ENCODE assay signal across 22 mouse cellular contexts in the genomic region with DNA sequence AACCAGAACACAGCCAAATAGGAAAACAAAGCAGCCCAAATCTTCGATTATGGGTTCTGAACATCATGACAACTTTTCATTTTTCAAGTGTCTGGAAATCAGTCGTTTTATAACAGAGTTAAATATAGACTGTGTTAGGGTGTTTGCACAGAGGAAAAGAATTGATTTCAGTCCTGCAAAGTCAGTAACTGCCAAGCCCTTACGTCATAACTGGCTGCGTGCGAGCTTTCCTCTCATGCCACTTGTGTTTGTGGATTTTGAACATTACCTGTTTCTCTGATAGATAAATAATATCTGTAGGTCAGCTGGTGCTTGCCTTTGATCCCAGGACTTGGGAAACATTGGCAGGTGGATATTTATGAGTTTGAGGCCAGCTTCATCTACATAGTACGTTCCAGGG. TPM values are rescaled to one million over a fixed set of nuclear protein-coding genes. Genes with fewer than 3 reads are reported as not detected.
A peak's percentile ranks its signal among the peaks of the same experiment; 100 is the strongest.
DNase-seq lines count a peak whose midpoint lies in the region; ATAC-seq and TF ChIP-seq lines count a peak whose summit lies in the region.
"Had no signal": no experiment of that assay in that cellular context is flagged by ENCODE, and none has a peak within 500 bp of the region (broad histone marks: within the 10 kb centered on the region; RNA-seq: fewer than 3 reads in every experiment).

No protein-coding gene starts in this region.

- ATAC-seq in hindbrain, postnatal 0 days, result no peak
- ATAC-seq: forebrain, embryonic 15.5 days; intestine, postnatal 0 days; lung, postnatal 0 days; Patski had no signal

- H3K9me3 ChIP-seq in hindbrain, postnatal 0 days (ENCODE audit: low read length), result no peaks in the 10 kb centered on the region
- H3K9me3 ChIP-seq: embryonic facial prominence, embryonic 10.5 days; forebrain, embryonic 15.5 days; limb, embryonic 12.5 days had no signal

- H3K27me3 ChIP-seq in hindbrain, postnatal 0 days (ENCODE audit: insufficient read depth, low read length), result no peaks in the 10 kb centered on the region
- H3K27me3 ChIP-seq: Patski had no signal

- 54% methylated on average over 6 of the region's 6 CpGs for WGBS in lung, adult 2 months
- WGBS in hindbrain, postnatal 0 days, result 88% methylated on average over 6 of the region's 6 CpGs

- H3K4me3 ChIP-seq in lung, adult 2 months (replicated peaks; ENCODE audit: extremely low read depth, low read depth, low read length), result no peak overlapping the region
- H3K4me3 ChIP-seq in hindbrain, postnatal 0 days (ENCODE audit: low read length), result no peak overlapping the region
- H3K4me3 ChIP-seq: embryonic facial prominence, embryonic 10.5 days; forebrain, embryonic 15.5 days; limb, embryonic 12.5 days; megakaryocyte, embryonic 14.5 days had no signal

- H3K9ac ChIP-seq in hindbrain, postnatal 0 days (replicated peaks; ENCODE audit: low read length), result no peak overlapping the region
- H3K9ac ChIP-seq: forebrain, embryonic 15.5 days; limb, embryonic 12.5 days; liver, embryonic 14.5 days had no signal

- peak; percentile 20 for DNase-seq in gastrocnemius, adult 18-20 months (ENCODE audit: low spot score)
- DNase-seq in gastrocnemius, adult 8-10 months (ENCODE audit: low spot score in 2 of 2), result no peak
- DNase-seq in layer of hippocampus, adult 18-20 months (ENCODE audit: low spot score in 2 of 2), result peak; percentile 22 to 62
- no peak for DNase-seq in layer of hippocampus, adult 9-10 months (ENCODE audit: low spot score)
- peak; percentile 29 for DNase-seq in lung, postnatal 36 days
- DNase-seq in lung, adult 2 months, result no peak
- no peak for DNase-seq in hindbrain, postnatal 0 days (ENCODE audit: low spot score)
- DNase-seq: cerebellum, adult 11-12 months; gastrocnemius, postnatal 36 days; kidney, postnatal 25 days; midbrain, embryonic 14.5 days; right cerebral cortex, postnatal 14 days; spleen, adult 18-20 months had no signal

- H3K36me3 ChIP-seq in hindbrain, postnatal 0 days (ENCODE audit: insufficient read depth, low read length), result no peaks in the 10 kb centered on the region
- H3K36me3 ChIP-seq: embryonic facial prominence, embryonic 10.5 days; forebrain, embryonic 15.5 days; limb, embryonic 12.5 days had no signal

- no peak for TF ChIP-seq POLR2A in lung, adult 2 months (IDR thresholded peaks at IDR 0.05; ENCODE audit: borderline replicate concordance, extremely low read depth, low read depth, low read length)

- no peak for TF ChIP-seq CTCF in lung, adult 2 months (IDR thresholded peaks at IDR 0.05; ENCODE audit: insufficient read depth, low read length)
- TF ChIP-seq CTCF in hindbrain, postnatal 0 days (IDR thresholded peaks at IDR 0.05; ENCODE audit: low read depth), result no peak

- no peak overlapping the region for H3K4me2 ChIP-seq in hindbrain, postnatal 0 days (ENCODE audit: low read depth, low read length)
- H3K4me2 ChIP-seq: forebrain, embryonic 15.5 days; limb, embryonic 12.5 days had no signal

- H3K27ac ChIP-seq in hindbrain, postnatal 0 days, result no peak overlapping the region
- H3K27ac ChIP-seq: embryonic facial prominence, embryonic 10.5 days; forebrain, embryonic 15.5 days; limb, embryonic 12.5 days; liver, embryonic 14.5 days had no signal

- 0 out of 2 replicates have a peak, but pooled peaks cover 4% of the 10 kb centered on the region for H3K4me1 ChIP-seq in lung, adult 2 months (ENCODE audit: control insufficient read depth, insufficient read depth, low read length)
- no peaks in the 10 kb centered on the region for H3K4me1 ChIP-seq in hindbrain, postnatal 0 days (ENCODE audit: insufficient read depth, low read length)
- H3K4me1 ChIP-seq: limb, embryonic 12.5 days had no signal

RNA-seq across cellular contexts. Expression of gene Ppp1r36, which starts 14.1 kb away (rescaled TPM):
- total RNA-seq in gastrocnemius, adult 18-20 months (2021), result under 1 TPM in 1 of 2 experiments, not detected in 1; 0.19 TPM
- total RNA-seq in gastrocnemius, adult 8-10 months (2022), result not detected
- 1 to 10 TPM; 1.5 to 1.9 TPM for total RNA-seq in layer of hippocampus, adult 18-20 months (2021)
- 1.1 and 1.8 TPM in 2 replicates for polyA plus RNA-seq in lung, adult 2 months (2012; rRNA removed)
- total RNA-seq in hindbrain, postnatal 0 days (2014; rRNA removed), result 0.25 and 0.52 TPM in 2 replicates
- 2.7 and 2.8 TPM in 2 replicates for polyA plus RNA-seq in hindbrain, postnatal 0 days (2015; fragmentation: Nextera tagmentation; extraction: Ambion mirVana)
- total RNA-seq: adrenal gland, postnatal 36 days; gastrocnemius, postnatal 36 days had no signal
- polyA plus RNA-seq: Patski had no signal

RNA-seq across cellular contexts. Expression of gene Hspa2, which starts 27.5 kb away (rescaled TPM):
- total RNA-seq in gastrocnemius, adult 18-20 months (2021), result 1 to 10 TPM; 7.1 to 9.7 TPM
- total RNA-seq in gastrocnemius, adult 8-10 months (2022), result 1 to 10 TPM; 4.3 to 7.3 (median 4.8) TPM
- total RNA-seq in layer of hippocampus, adult 18-20 months (2021), result 100 to 1,000 TPM; 122 to 125 TPM
- polyA plus RNA-seq in lung, adult 2 months (2012; rRNA removed), result 16.4 and 24.0 TPM in 2 replicates
- 9.6 and 17.2 TPM in 2 replicates for total RNA-seq in hindbrain, postnatal 0 days (2014; rRNA removed)
- 11.1 and 13.8 TPM in 2 replicates for polyA plus RNA-seq in hindbrain, postnatal 0 days (2015; fragmentation: Nextera tagmentation; extraction: Ambion mirVana)

Comparison
In these comparisons a context has a peak if more than half of its experiments do, and no peak if none do; other contexts are left out.
1. DNase-seq: peak in gastrocnemius, adult 18-20 months (single experiment), layer of hippocampus, adult 18-20 months (2 of 2) and lung, postnatal 36 days (single experiment); none in gastrocnemius, adult 8-10 months (0 of 2), layer of hippocampus, adult 9-10 months (single experiment), lung, adult 2 months (single experiment) and hindbrain, postnatal 0 days (single experiment).